Mouse (Mus musculus): ENCODE results near the gene Gm13769.
"Not testable (repeated sequence)": the region's sequence is repeated elsewhere in the genome, so short reads cannot be mapped to it uniquely, and the experiment has no call there.

DNA sequence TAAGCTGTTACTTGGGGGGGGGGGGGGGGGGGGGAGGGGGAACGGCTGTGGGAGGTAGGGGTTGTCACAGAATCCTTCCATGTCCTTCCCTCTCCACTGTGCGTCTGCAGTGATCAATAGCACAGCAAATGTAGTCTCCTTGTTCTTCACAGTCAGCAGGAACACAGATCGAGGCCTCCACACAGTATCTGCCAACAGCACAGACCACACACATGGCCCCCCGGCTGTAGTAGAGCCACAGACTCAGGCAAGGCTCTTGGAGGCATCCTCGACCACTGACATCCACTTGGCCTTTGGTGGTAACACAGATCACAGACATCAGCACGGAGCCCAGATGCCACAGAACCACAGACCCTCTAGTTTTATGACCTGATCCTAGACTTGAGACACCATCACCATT, 29.0 kb downstream of the Gm13769 start:
- TF ChIP-seq CTCF (IDR thresholded peaks at IDR 0.05; ENCODE audit: low read depth); EP300 (optimal IDR thresholded peaks at IDR 0.05): not testable (repeated sequence)

All from stomach, postnatal 0 days (tissue).